Mouse (Mus musculus) brain, adult 10 weeks (tissue): ENCODE data around the gene Best2. TPM values are rescaled to one million over a fixed set of nuclear protein-coding genes. Genes with fewer than 3 reads are reported as not detected.

ENCODE experiments used
- polyA plus RNA-seq: library from polyadenylated mRNA; stranded (reverse); fragments of 350-450 nt; fragmentation: Illumina TruSeq; extraction: RNeasy Lipid Tissue Mini Kit (QIAGEN cat#74804); gene quantifications from one replicate; pipeline ENCODE4 v1.2.3, GENCODE M21; 2015; ENCODE audit warnings: low read depth, low replicate concordance

The Best2 gene
- not detected for polyA plus RNA-seq

DNA sequence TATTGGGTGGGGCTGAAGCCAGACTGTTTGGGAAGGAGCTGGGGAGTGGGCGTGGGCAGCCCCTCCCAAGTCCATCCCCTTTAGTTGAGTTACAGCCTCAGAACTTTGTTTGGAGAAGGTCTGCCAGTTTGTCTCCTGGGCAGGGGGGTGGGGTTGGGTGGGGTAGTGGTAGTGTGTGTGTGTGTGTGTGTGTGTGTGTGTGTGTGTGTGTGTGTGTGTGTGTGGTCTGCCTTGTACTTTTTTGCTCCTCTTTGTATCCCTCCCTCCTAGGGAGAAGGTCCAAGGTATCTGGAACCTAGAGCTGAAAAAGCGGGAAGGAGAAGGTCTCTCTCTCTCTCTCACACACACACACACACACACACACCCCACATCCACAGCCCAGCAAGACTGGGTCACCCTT, at the start of gene Best2:
Gene Best2 (minus strand): TSS at position 101 of the 400 bp plus-strand sequence.

DNA sequence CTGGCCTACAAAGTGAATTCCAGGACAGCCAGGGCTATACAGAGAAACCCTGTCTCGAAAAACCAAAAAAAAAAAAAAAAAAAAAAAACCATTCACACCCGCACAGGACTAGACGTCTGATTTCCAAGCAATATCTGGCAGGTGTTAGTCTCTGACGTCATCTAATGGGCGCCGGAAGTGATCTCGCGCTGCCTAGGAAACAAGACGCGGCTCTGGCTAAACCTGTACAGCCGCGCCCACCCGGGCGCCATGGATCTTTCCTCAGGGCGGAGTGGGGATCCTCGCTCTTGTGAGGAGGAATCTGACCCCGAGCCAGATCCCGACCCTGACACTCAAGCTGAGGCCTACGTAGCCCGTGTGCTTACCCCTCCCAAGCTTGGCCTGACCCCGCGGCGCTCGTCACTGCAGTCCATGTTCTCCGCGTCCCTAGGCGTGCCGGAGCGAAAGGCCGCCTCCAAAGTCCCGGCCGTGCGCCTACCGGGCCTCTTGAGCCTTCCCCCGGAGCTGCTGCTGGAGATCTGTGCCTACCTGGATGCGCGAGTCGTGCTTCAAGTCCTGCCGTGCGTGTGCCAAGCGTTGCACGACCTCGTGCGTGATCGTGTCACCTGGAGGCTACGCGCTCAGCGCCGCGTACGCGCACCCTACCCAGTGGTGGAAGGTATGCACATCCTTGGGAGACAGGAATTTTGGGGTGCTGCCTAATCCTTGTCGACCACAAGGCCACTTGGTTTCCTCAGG, 45.7 kb upstream of the Best2 start, which contains the start of gene Fbxw9:
Gene Fbxw9 (plus strand): TSS at position 177 of the 738 bp plus-strand sequence.

DNA sequence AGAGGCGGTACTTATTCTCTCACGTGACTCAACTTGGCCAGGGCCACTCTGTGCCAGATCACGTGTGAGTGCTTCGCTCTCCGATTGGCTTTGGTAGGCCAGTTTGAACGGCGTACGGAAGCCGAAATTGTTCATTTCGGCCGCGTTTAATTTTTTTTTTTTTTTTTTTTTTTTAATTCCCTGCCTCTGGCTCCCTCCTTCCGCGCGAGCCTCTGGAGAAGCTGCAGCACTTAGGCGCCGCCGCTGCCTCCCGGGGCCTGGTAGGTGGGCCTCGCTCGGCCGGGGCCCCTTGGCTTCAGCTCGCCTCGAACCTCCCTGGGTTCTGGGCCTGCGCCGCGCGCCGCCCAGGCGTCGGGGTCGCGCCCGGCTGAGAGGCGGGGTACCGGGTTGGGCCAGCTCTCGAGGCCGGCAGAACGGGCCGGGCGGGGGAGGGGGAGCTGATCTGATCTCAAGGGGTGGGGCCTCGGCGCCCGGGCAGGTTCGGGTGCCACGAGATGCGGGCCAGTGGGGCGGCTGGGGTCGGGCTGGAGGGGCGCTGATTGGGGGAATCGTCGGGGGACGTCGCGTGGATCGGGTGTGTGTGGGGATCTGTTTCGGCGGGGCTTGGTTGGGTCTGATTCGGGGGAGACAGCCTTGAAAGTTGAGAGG, 22.5 kb upstream of the Best2 start, which contains the start of gene Tnpo2:
Gene Tnpo2 (plus strand): TSS at position 198 of the 648 bp plus-strand sequence.

DNA sequence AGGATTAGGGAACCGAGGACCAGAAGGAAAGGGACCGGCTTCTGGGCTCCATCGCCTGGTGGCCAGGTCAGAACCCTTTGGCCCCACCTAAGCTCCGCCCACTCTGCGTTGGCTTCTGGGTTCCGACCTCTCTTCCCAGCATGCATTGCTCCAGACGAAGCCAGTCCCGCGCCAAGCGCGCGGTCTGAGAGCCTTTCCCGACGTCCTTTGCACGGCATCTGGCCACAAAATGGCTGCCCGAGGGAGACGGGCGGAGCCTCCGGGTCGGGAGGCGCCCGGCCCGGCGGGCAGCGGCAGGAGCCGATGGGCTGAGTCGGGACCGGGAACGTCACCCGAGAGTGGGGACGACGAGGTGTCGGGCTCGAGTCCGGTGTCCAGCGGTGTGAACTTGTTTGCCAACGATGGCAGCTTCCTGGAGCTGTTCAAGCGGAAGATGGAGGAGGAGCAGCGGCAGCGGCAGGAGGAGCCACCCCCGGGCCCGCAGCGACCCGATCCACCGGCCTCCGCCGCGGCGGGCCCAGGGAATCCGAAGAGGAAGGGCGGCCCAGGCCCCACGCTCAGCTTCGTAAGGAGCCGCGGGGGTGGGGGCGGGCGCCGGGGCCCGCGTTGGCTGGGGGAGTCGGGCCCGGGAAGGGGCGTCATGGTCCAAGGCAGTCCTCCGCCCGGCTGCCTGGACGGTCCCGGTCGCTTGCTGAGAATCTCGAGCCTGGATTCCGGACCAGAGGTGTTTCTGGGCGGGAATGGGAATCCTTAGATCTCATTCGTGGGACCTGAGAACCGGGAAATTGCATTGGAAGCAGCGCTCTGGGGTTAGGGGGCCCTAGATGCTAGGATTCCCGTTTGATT, 12.6 kb upstream of the Best2 start, which contains the start of gene Trir:
Gene Trir (plus strand): TSS at position 154 of the 846 bp plus-strand sequence.

DNA sequence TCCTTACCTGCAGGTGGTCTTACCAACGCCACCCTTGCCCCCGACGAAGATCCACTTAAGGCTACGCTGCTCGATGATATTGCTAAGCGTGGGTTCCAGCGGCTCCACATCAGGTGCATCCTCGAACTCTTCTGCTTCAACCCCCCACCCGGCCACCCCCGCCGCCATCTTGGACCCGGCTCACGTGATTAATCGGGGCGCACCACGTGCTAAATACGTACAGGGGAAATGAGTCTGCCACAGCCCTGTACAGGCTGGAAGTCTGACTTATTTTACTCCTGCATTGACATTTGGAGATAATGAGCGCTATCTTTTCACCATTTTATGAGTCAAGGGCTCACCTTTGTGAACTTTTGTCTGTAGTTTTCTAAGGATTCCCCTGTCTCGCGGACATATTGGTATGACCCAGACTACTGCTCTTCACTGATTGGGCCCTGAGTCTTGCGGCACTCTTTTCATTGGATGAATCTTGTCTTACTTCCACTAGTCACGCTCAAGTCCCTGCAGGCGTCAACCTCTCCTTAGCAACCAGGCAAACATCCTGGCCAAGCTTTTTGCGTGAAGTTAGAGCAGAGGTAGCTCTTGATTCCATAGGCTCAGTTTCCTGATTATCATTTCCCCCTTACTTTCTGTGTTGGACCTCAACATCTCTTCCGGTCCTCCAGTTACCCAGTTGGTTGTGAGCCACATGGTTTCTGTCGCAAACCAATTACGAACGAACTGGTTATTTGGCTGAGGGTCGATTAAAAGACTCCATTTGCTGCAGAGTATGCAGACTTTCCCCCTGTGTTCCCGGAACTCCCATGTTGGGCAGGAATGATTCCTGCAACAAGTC, 11.0 kb upstream of the Best2 start, which contains the start of gene Asna1:
Gene Asna1 (minus strand): TSS at position 184 of the 835 bp plus-strand sequence.

DNA sequence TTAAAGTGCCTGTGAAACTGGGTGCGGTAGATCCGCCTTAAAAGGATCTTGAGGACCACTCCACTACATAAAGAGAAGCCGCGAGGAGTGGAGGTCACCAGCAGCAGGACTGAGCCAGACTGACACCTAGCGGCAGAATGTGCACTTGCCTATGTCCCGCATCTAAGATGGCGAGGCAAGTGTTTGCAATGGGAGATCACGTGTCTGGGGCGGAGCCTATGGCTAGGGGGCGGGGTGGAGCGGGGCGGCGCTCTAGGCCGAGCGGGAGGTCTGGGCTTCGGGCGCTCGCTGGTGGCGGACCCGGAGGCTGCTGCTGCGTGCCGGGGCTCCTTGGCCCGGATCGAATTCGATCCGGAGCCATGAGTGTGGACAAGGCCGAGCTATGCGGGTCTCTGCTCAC, 24.0 kb downstream of the Best2 start, which contains the start of gene Hook2:
Gene Hook2 (plus strand): TSS at position 255 of the 400 bp plus-strand sequence.

DNA sequence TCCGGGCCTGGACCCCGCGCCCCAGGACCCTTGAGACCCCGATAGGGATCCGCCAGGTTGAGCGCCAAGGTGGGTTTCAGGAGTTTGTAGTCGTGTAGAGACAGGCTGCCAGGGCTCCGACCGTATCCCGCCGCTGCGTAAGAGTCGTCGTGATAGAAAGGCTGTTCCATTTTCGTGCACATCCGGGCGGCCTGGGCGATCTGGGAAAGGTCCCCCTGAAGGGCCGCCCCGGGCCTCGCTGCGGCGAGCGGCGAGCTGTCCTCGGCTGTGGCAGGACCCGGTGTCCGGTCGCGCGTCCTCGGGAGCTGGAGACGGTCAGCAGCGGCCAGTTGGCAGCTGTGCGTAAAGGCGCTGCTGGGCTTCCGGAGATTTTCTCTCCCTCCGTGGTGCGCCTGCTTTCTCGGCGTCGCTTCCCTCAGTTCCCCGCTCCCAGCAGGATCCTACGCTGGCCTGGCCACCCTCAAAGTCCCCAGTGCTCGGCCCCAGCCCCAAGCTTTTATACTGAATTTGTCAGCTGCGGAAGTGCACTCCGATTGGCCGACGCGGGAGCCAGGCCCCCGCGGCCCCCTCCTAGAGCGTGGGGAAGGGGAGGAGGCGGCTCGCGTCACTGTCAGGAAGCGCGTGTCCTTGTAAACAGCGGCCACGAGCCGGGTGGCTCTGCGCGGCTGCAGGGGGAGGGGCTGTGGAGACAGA, 35.9 kb downstream of the Best2 start, which contains the start of gene Junb:
Gene Junb (minus strand): TSS at position 471 of the 693 bp plus-strand sequence.

DNA sequence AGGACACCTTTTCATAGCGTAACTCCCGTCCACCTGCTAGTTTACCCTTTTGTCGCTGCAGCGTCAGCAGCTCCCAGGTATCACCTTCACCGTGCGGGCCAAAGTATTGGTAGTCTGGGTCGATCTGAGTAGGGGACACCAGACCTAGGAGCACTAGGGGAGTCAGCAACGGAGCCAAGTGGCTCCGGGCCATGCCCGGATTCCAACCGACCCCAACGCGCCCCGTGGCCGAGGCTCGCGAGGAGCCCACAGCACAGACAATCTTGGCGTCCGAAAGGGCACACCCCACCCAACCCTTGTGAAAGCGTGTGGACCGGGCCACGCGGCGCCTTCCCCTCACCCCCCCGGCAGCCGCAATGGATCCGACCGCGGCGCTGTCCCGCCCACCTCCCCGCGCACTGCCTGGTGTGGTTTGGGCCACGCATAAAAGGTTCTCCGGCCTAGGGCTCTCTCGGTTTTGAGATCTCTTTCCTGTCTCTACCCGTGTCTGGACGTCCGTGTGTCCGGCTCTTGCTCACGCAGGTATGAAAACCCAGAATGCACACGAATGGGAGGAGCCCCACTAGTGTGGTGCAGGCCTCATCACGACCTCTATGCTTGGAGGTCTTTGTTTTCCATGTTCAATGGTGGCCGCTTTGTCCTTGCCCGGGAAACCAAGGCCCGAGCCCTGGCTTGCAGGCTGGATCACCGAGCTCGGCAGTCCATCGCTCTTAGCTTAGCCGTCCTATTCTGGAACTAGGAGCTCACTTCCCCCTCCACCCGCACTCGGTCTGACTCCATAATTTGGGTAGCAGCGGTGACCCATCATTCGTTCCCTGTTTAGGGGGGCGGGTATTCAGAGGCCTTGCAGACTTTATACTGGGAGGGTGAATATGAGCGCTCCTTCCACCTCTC, 44.8 kb downstream of the Best2 start, which contains the start of the genes Gm49661, Prdx2 and Rnaseh2a:
Gene Gm49661 (minus strand): TSS at position 193 of the 894 bp plus-strand sequence.
Gene Prdx2 (plus strand): TSS at position 347 of the 894 bp plus-strand sequence.
Gene Rnaseh2a (minus strand): TSS at position 527 of the 894 bp plus-strand sequence.

Other genes starting within 250 kb of the Best2 start
- gene Nfix, start 214.2 kb downstream of the Best2 start, polyA plus RNA-seq = 90.4 TPM
- 16.9 TPM for gene Dand5, start 191.7 kb downstream of the Best2 start, polyA plus RNA-seq
- gene Gadd45gip1, start 183.0 kb downstream of the Best2 start, polyA plus RNA-seq = 31.0 TPM
- 79.6 TPM for gene Rad23a, start 173.9 kb downstream of the Best2 start, polyA plus RNA-seq
- 635 TPM for gene Calr, start 167.6 kb downstream of the Best2 start, polyA plus RNA-seq
- gene Farsa, start 157.5 kb downstream of the Best2 start, polyA plus RNA-seq = 39.4 TPM
- 5.3 TPM for gene Syce2, start 142.4 kb downstream of the Best2 start, polyA plus RNA-seq
- gene Gcdh, start 120.6 kb downstream of the Best2 start, polyA plus RNA-seq = 39.4 TPM
- not detected for gene Klf1, start 112.6 kb downstream of the Best2 start, polyA plus RNA-seq
- 5.7 TPM for gene Dnase2a, start 106.0 kb downstream of the Best2 start, polyA plus RNA-seq
- 44.7 TPM for gene Mast1, start 77.2 kb downstream of the Best2 start, polyA plus RNA-seq
- 1.1 TPM for gene Rtbdn, start 67.5 kb downstream of the Best2 start, polyA plus RNA-seq
- not detected for gene Gm49661, start 45.1 kb downstream of the Best2 start, polyA plus RNA-seq
- gene Prdx2, start 44.9 kb downstream of the Best2 start, polyA plus RNA-seq = 473 TPM
- 42.3 TPM for gene Rnaseh2a, start 44.8 kb downstream of the Best2 start, polyA plus RNA-seq
- 57.7 TPM for gene Junb, start 35.8 kb downstream of the Best2 start, polyA plus RNA-seq
- gene Hook2, start 23.9 kb downstream of the Best2 start, polyA plus RNA-seq = 10.3 TPM
- 210 TPM for gene Asna1, start 10.8 kb upstream of the Best2 start, polyA plus RNA-seq
- 98.7 TPM for gene Trir, start 12.3 kb upstream of the Best2 start, polyA plus RNA-seq
- 86.8 TPM for gene Tnpo2, start 22.4 kb upstream of the Best2 start, polyA plus RNA-seq
- gene Fbxw9, start 45.5 kb upstream of the Best2 start, polyA plus RNA-seq = 19.6 TPM
- 7.4 TPM for gene Gm5741, start 53.5 kb upstream of the Best2 start, polyA plus RNA-seq
- 80.6 TPM for gene Dhps, start 57.2 kb upstream of the Best2 start, polyA plus RNA-seq
- gene Wdr83os, start 66.2 kb upstream of the Best2 start, polyA plus RNA-seq = 86.9 TPM
- gene Wdr83, start 66.8 kb upstream of the Best2 start, polyA plus RNA-seq = 34.9 TPM
- 29.5 TPM for gene Man2b1, start 68.7 kb upstream of the Best2 start, polyA plus RNA-seq
- gene Zfp791, start 108.6 kb upstream of the Best2 start, polyA plus RNA-seq = 6.6 TPM
- not detected for gene Cks1brt, start 137.4 kb upstream of the Best2 start, polyA plus RNA-seq
- gene Olfr371, start 211.5 kb upstream of the Best2 start, polyA plus RNA-seq = not detected